Mouse (Mus musculus) kidney, postnatal 0 days (tissue): ENCODE data around the gene Nol6. TPM values are rescaled to one million over a fixed set of nuclear protein-coding genes. Genes with fewer than 3 reads are reported as not detected.

Source experiments
- ATAC-seq: fragments of 200-750 bp; cut with Nextera tagmentation; replicated peaks from 2 replicates; pipeline ENCODE4 v1.8.0; 2017; ENCODE audit warnings: low read depth, moderate number of reproducible peaks, moderate TSS enrichment, moderate library complexity; ENCODE audit not compliant: low FRiP score
- DNase-seq: peaks from one replicate; pipeline ENCODE4 v3.0.0-alpha.2; 2016; ENCODE audit warnings: low spot score
- H3K27ac ChIP-seq: fragments of 300-500 bp; sonication (generic); 2 replicates; pipeline ENCODE4 v1.5.1; 2014; ENCODE audit warnings: mild to moderate bottlenecking
- H3K27me3 ChIP-seq: fragments of 300-500 bp; sonication (generic); 2 replicates; pipeline ENCODE4 v1.6.1; 2014; ENCODE audit warnings: low read length, mixed read lengths; ENCODE audit not compliant: insufficient read depth
- H3K36me3 ChIP-seq: fragments of 300-500 bp; sonication (generic); 2 replicates; pipeline ENCODE4 v1.6.1; 2014; ENCODE audit warnings: low read length, mixed read lengths; ENCODE audit not compliant: insufficient read depth
- H3K4me1 ChIP-seq: fragments of 300-500 bp; sonication (generic); replicated peaks from 2 replicates; pipeline ENCODE4 v1.6.1; 2014; ENCODE audit warnings: antibody characterized with exemption, low read length, mixed read lengths; ENCODE audit not compliant: insufficient read depth
- H3K4me2 ChIP-seq: fragments of 300-500 bp; sonication (generic); 2 replicates; pipeline ENCODE4 v1.6.1; 2014; ENCODE audit warnings: mild to moderate bottlenecking, low read length, moderate library complexity, mixed read lengths
- H3K4me3 ChIP-seq: fragments of 300-500 bp; sonication (generic); replicated peaks from 2 replicates; pipeline ENCODE4 v1.5.1; 2014; ENCODE audit warnings: low read depth, low read length
- H3K9ac ChIP-seq: fragments of 300-500 bp; sonication (generic); 2 replicates; pipeline ENCODE4 v1.6.1; 2014; ENCODE audit warnings: low read depth, low read length
- H3K9me3 ChIP-seq: fragments of 300-500 bp; sonication (generic); replicated peaks from 2 replicates; pipeline ENCODE4 v1.6.1; 2016; ENCODE audit warnings: low read length, inconsistent platforms, mixed read lengths
- CTCF ChIP-seq: IDR thresholded peaks from 2 replicates; pipeline ENCODE4 v1.5.1; 2016; ENCODE audit warnings: antibody characterized with exemption, low read depth, mild to moderate bottlenecking, moderate library complexity
- WGBS: fragments of 180-500 bp; shearing (Covaris S2); extraction: QIAGEN DNeasy Blood & Tissue Kit; methylation state at CpG from one replicate; pipeline ENCODE4 v1.1.7; 2014; 5-methylcytosine and 5-hydroxymethylcytosine counted together
- polyA plus RNA-seq: library from polyadenylated mRNA; unstranded; fragments of >200 nt; fragmentation: Nextera tagmentation; extraction: Ambion mirVana; gene quantifications from 2 replicates; pipeline ENCODE4 v1.2.1, GENCODE M21; 2015

Nol6 gene
- polyA plus RNA-seq, 1 experiment from 2014 or later = 18.1 TPM

- Histone ChIP-seq H3K27ac (no peak overlapping the region), H3K4me3 (no peak overlapping the region), H3K4me1 (no peaks in the 10 kb centered on the region), H3K4me2 (no peak overlapping the region), H3K9ac (no peak overlapping the region), H3K27me3 (no peaks in the 10 kb centered on the region), H3K9me3 (no peaks in the 10 kb centered on the region), H3K36me3 (no peaks in the 10 kb centered on the region)
- no peak for TF ChIP-seq CTCF
- WGBS = 50% methylated on average over 6 of the region's 6 CpGs
- no peak for ATAC-seq
- DNase-seq = no peak
Measured at GRCm38 (mm10) chr4:41078726-41079125, 45.5 kb downstream of the Nol6 start.

GRCm38 (mm10) chr4:41074461-41074860 is 49.8 kb downstream of the Nol6 start:
- Histone ChIP-seq H3K9ac (no peak overlapping the region), H3K27me3 (no peaks in the 10 kb centered on the region), H3K4me2 (no peak overlapping the region), H3K36me3 (no peaks in the 10 kb centered on the region), H3K4me3 (no peak overlapping the region), H3K9me3 (no peaks in the 10 kb centered on the region), H3K27ac (no peak overlapping the region), H3K4me1 (no peaks in the 10 kb centered on the region)
- DNase-seq (no peak), ATAC-seq (no peak)
- TF ChIP-seq CTCF = no peak
- WGBS = 63% methylated on average over 6 of the region's 6 CpGs

- WGBS = 77% methylated on average over 12 of the region's 12 CpGs
- no peaks in the 10 kb centered on the region for H3K36me3 ChIP-seq
- DNase-seq = no peak
- no peak overlapping the region for H3K4me3 ChIP-seq
- no peak overlapping the region for H3K9ac ChIP-seq
- no peak overlapping the region for H3K4me2 ChIP-seq
- H3K4me1 ChIP-seq = no peaks in the 10 kb centered on the region
- no peak for ATAC-seq
- H3K27ac ChIP-seq = no peak overlapping the region
- no peaks in the 10 kb centered on the region for H3K9me3 ChIP-seq
- no peak for TF ChIP-seq CTCF
- H3K27me3 ChIP-seq = no peaks in the 10 kb centered on the region
Measured at GRCm38 (mm10) chr4:41073008-41073817, 51.0 kb downstream of the Nol6 start.

- ATAC-seq = no peak
- no peak for TF ChIP-seq CTCF
Measured at GRCm38 (mm10) chr4:41071500-41072429, 52.5 kb downstream of the Nol6 start.

GRCm38 (mm10) chr4:41065196-41065595 is 59.1 kb downstream of the Nol6 start:
- Histone ChIP-seq H3K9ac (no peak overlapping the region), H3K27me3 (no peaks in the 10 kb centered on the region), H3K4me1 (no peaks in the 10 kb centered on the region), H3K36me3 (no peaks in the 10 kb centered on the region), H3K9me3 (no peaks in the 10 kb centered on the region), H3K4me3 (no peak overlapping the region), H3K4me2 (no peak overlapping the region), H3K27ac (no peak overlapping the region)
- ATAC-seq = no peak
- 78% methylated on average over 4 of the region's 4 CpGs for WGBS
- DNase-seq = no peak
- no peak for TF ChIP-seq CTCF

More at GRCm38 (mm10) chr4:41071500-41072429, 52.5 kb downstream of the Nol6 start:
- no peak overlapping the region for H3K4me2 ChIP-seq
- WGBS = 67% methylated on average over 14 of the region's 14 CpGs
- no peaks in the 10 kb centered on the region for H3K36me3 ChIP-seq
- no peaks in the 10 kb centered on the region for H3K4me1 ChIP-seq
- no peaks in the 10 kb centered on the region for H3K9me3 ChIP-seq
- H3K9ac ChIP-seq = no peak overlapping the region
- H3K27ac ChIP-seq = no peak overlapping the region
- H3K27me3 ChIP-seq = no peaks in the 10 kb centered on the region
- no peak for DNase-seq
- H3K4me3 ChIP-seq = no peak overlapping the region

Other genes with a start within 250 kb of the Nol6 start
- gene Spink4, start 204.4 kb downstream of the Nol6 start, polyA plus RNA-seq = 0.41 and 1.0 TPM in 2 replicates
- 284 and 295 TPM in 2 replicates for gene Bag1, start 176.2 kb downstream of the Nol6 start, polyA plus RNA-seq
- gene Chmp5, start 176.0 kb downstream of the Nol6 start, polyA plus RNA-seq = 160 and 164 TPM in 2 replicates
- gene Nfx1, start 153.5 kb downstream of the Nol6 start, polyA plus RNA-seq = 55.1 and 56.5 TPM in 2 replicates
- 3.0 and 4.4 TPM in 2 replicates for gene Aqp7, start 76.3 kb downstream of the Nol6 start, polyA plus RNA-seq
- gene Aqp3, start 26.3 kb downstream of the Nol6 start, polyA plus RNA-seq = 87.4 and 102 TPM in 2 replicates
- 87.7 and 93.9 TPM in 2 replicates for gene Ube2r2, start 11.3 kb upstream of the Nol6 start, polyA plus RNA-seq
- gene Ubap2, start 150.7 kb upstream of the Nol6 start, polyA plus RNA-seq = 37.6 and 44.4 TPM in 2 replicates
- gene Dcaf12, start 190.4 kb upstream of the Nol6 start, polyA plus RNA-seq = 49.8 and 55.4 TPM in 2 replicates
- 53.7 and 54.8 TPM in 2 replicates for gene Ubap1, start 224.5 kb upstream of the Nol6 start, polyA plus RNA-seq